Mouse (Mus musculus) liver, adult (tissue): Measurements from ENCODE around the gene Ffar4.

Source experiments
- GATA4 ChIP-seq: IDR thresholded peaks from 2 replicates; pipeline ENCODE4 v1.6.1; 2014; ENCODE audit warnings: mild to moderate bottlenecking, low read length; ENCODE audit not compliant: insufficient replicate concordance

Ffar4 gene

DNA sequence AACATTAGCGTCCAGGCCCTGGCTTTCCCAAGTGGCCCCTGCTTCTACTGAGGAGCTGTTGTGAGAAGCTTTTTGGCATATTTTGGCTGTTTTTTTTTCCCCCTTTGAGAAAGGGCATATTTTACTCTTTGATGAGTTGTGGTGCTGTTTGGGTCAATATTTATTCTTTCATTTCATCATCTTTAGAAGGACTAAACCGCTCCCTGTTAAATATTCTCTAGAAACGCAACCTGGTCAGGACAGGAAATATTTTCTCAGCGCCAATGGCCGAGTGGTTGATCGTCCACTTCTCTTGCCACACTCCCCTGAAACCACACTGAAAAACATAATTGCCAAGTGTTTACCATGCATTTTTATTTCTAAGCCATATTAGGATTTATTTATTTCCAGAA is 28.3 kb downstream of the Ffar4 start, which contains the start of gene Rbp4:
Rbp4 (minus strand) TSS at position 63 of the 392 bp plus-strand sequence.
- TF ChIP-seq GATA4, result no peak

- no peak for TF ChIP-seq GATA4
These were observed 29.8 kb downstream of the Ffar4 start for GRCm38 (mm10) chr19:38126656-38127055.

DNA sequence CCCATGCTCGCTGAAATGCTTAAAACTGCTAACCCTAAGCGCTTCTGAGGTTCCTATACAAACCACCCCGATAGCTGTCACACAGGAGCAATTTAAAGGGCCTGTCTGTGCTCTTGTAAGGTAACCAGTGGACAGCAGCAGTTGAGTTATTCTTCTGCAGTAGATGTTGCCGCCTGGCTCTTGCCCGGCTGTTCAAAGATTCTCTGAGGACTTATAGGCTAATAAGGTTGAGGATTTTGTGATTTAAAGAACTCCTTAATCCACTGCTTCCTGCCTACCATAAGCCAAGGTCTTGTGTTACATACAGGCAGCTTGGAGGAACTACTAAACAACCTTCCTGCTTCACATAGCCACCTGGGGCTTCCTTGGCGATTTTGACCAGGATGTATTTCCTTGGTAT is 35.6 kb downstream of the Ffar4 start, which contains the start of gene Pde6c:
Pde6c (plus strand) TSS at position 301 of the 400 bp plus-strand sequence.
- no peak for TF ChIP-seq GATA4

DNA sequence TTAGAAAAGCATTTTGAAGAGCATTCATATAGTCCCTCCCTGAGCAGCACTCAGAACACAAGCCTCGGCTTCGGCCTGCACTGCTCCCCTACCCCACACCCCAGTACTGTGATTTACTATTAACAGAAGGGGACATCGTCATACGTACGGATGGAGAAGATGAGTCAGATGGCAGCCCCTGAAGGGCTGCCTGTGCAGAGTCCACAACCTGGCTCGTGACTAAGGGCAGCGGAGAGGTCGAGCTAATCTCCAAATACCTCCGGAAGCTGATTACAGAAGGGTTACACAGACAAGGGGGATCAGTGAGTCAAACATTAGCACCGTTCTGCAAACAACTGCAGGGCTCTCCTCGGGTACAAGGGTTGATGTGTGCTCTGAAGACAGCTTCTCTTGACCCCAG is 37.1 kb downstream of the Ffar4 start:
- no peak for TF ChIP-seq GATA4

DNA sequence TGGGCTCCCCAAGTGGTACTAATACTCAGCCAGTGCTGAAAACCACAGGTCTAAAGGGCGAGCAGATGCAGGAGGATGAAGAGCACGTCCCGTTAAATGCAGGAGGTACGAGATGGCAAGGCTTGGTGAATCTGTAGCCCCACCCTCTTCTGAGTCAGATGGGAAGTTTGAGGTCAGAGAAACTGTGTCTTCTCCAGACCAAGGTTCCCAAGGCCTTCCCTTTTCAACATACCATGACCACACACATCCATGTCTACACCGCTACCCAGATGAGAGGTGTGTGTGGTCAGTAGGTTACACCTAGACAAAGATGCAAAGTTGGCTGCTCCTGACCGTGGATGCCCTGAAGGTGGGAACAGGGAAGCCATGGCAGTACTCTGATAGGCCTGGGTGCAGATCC is 37.9 kb downstream of the Ffar4 start:
- TF ChIP-seq GATA4, result no peak

- TF ChIP-seq GATA4, result no peak
These were observed 46.8 kb downstream of the Ffar4 start for GRCm38 (mm10) chr19:38143540-38144271.

DNA sequence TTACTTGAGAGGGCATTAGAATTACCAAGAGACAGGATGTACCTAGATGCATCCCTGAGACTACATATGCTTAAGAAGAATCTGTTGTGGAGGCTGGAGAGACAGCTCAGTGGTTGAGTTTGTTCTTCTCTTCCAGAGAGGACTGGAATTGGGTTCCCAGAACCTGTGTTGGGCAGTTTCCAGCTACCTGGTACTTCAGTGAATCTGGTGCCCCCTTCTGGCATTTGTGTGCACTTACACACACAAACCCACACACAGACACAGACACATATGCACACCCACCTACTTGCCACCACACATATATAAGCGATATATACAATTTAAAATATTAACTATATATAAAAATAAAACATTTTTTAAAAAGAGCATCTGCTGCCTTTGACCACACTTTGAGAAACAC is 59.4 kb downstream of the Ffar4 start:
- TF ChIP-seq GATA4, result no peak

DNA sequence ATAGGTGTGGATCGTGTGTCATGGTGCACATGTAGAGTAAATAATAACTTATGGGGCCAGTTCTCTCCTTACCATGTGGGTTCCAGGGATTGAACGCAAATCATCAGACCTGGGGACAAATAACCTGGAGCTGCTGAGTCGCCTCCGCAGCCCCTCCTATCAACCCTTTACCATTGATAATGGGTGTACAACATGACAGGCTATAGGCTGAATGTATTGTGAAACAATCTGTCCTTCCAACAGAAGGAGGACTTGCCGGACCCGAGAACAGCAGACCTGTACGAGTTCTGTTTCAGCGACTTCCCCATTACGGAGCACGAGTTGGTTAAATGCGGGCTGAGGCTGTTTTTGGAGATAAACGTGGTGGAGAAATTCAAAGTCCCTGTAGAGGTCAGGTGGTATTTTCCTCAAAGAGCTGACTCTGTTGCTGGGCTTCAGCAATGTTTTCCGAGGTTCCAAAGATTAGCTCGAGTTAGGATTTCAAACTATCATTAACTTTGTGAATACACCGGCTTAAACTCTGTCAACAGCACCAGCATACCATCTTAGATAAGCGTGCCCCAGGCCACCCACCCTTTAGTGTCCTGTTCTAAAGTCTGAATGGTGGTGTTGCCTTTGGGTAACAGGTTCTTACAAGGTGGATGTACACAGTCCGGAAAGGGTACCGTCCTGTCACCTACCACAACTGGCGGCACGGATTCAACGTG is 64.9 kb downstream of the Ffar4 start:
- no peak for TF ChIP-seq GATA4
